Mouse (Mus musculus) MEL (cell line): Measurements from ENCODE around the gene Gm12394.

Experiments used
- BHLHE40 ChIP-seq: IDR thresholded peaks from 2 replicates; pipeline ENCODE4 v1.6.1; 2012; ENCODE audit warnings: low read depth, mild to moderate bottlenecking, inconsistent platforms, low read length, improper control_type of control experiment, borderline replicate concordance
- CHD2 ChIP-seq: IDR thresholded peaks from 2 replicates; pipeline ENCODE4 v1.6.1; 2011; ENCODE audit warnings: low read length, improper control_type of control experiment
- CTCF ChIP-seq, 3 experiments: IDR thresholded peaks in 2 of 3; conservative IDR thresholded peaks in 1 of 3; 2 replicates each; pipeline ENCODE4 v1.5.1; 2011 to 2012; ENCODE audit warnings: low read length in 3 of 3, low read depth in 2 of 3, mild to moderate bottlenecking in 2 of 3, improper control_type of control experiment in 1 of 3, inconsistent platforms in 1 of 3, mixed read lengths in 1 of 3, moderate library complexity in 1 of 3; ENCODE audit not compliant: control insufficient read depth in 1 of 3, insufficient read depth in 1 of 3, poor library complexity in 1 of 3, severe bottlenecking in 1 of 3
- EP300 ChIP-seq, 2 experiments: IDR thresholded peaks; 2 replicates each; pipeline ENCODE4 v1.6.1; 2011; ENCODE audit warnings: improper control_type of control experiment in 2 of 2, low read length in 2 of 2, low read depth in 1 of 2, mild to moderate bottlenecking in 1 of 2
- JUND ChIP-seq: IDR thresholded peaks from 2 replicates; pipeline ENCODE4 v1.6.1; 2011; ENCODE audit warnings: low read depth, mild to moderate bottlenecking, improper control_type of control experiment, low read length
- MAX ChIP-seq: IDR thresholded peaks from 2 replicates; pipeline ENCODE4 v1.6.1; 2011; ENCODE audit warnings: low read length, improper control_type of control experiment
- MEF2A ChIP-seq: IDR thresholded peaks from 2 replicates; pipeline ENCODE4 v1.6.1; 2014; ENCODE audit warnings: low read depth, mild to moderate bottlenecking, inconsistent platforms, low read length, improper control_type of control experiment; ENCODE audit not compliant: poor library complexity, insufficient replicate concordance, severe bottlenecking; ENCODE audit errors: extremely low read depth
- POLR2A ChIP-seq, 2 experiments: IDR thresholded peaks; 2 replicates each; pipeline ENCODE4 v1.6.1; 2011 to 2012; ENCODE audit warnings: low read length in 2 of 2, mild to moderate bottlenecking in 2 of 2, control low read depth in 1 of 2, improper control_type of control experiment in 1 of 2, low read depth in 1 of 2, moderate library complexity in 1 of 2; ENCODE audit not compliant: control insufficient read depth in 1 of 2, insufficient read depth in 1 of 2, poor library complexity in 1 of 2
- RAD21 ChIP-seq: IDR thresholded peaks from 2 replicates; pipeline ENCODE4 v1.6.1; 2011; ENCODE audit warnings: mild to moderate bottlenecking, low read depth, low read length, improper control_type of control experiment
- SMC3 ChIP-seq: IDR thresholded peaks from 2 replicates; pipeline ENCODE4 v1.6.1; 2011; ENCODE audit warnings: low read depth, low read length, improper control_type of control experiment
- TAL1 ChIP-seq: IDR thresholded peaks from 2 replicates; pipeline ENCODE4 v1.6.1; 2012; ENCODE audit warnings: mild to moderate bottlenecking, inconsistent platforms, low read length, moderate library complexity, mixed read lengths
- ZNF384 ChIP-seq: IDR thresholded peaks from 2 replicates; pipeline ENCODE4 v1.6.1; 2012; ENCODE audit warnings: low read depth, mild to moderate bottlenecking, inconsistent platforms, low read length, improper control_type of control experiment

GRCm38 (mm10) chr4:42879829-42880676, 23.5 kb upstream of the Gm12394 start:
- TF ChIP-seq MEF2A (no peak; the same call in 1 of the 2 replicates), SMC3 (no peak), ZNF384 (peak; percentile 20; the same call in 1 of the 2 replicates), BHLHE40 (no peak), CHD2 (no peak; the same call in 1 of the 2 replicates), CTCF (IDR thresholded peaks at IDR 0.05 in 2 of 3, conservative IDR thresholded peaks at IDR 0.05 in 1 of 3; ENCODE audit: control insufficient read depth in 1 of 3, insufficient read depth in 1 of 3, low read depth in 2 of 3, low read length in 3 of 3, poor library complexity in 1 of 3, severe bottlenecking in 1 of 3) (no peak), EP300 (IDR thresholded peaks at IDR 0.05; ENCODE audit: low read depth in 1 of 2, low read length in 2 of 2) (peak; percentile 90 to 93), JUND (no peak), POLR2A (IDR thresholded peaks at IDR 0.05; ENCODE audit: control insufficient read depth in 1 of 2, insufficient read depth in 1 of 2, low read depth in 1 of 2, low read length in 2 of 2, poor library complexity in 1 of 2) (no peak), TAL1 (peak; percentile 93), MAX (no peak), RAD21 (no peak)
